Mouse (Mus musculus) hindbrain, embryonic 11.5 days (tissue): ENCODE data around the gene Emg1. TPM values are rescaled to one million over a fixed set of nuclear protein-coding genes. Genes with fewer than 3 reads are reported as not detected.

Source experiments
- ATAC-seq: fragments of 200-750 bp; cut with Nextera tagmentation; 2 replicates; pipeline ENCODE4 v1.8.0; 2017; ENCODE audit warnings: mild to moderate bottlenecking, moderate TSS enrichment, moderate library complexity; ENCODE audit not compliant: low FRiP score
- DNase-seq: peaks from one replicate; pipeline ENCODE4 v3.0.0-alpha.2; 2015; ENCODE audit warnings: low spot score
- H3K27ac ChIP-seq: fragments of 300-500 bp; sonication (generic); 2 replicates; pipeline ENCODE4 v1.5.1; 2014; ENCODE audit warnings: mild to moderate bottlenecking, low read depth, low read length
- H3K27me3 ChIP-seq: fragments of 300-500 bp; sonication (generic); 2 replicates; pipeline ENCODE4 v1.6.1; 2014; ENCODE audit warnings: mild to moderate bottlenecking, low read length, moderate library complexity, mixed read lengths; ENCODE audit not compliant: control insufficient read depth, insufficient read depth
- H3K36me3 ChIP-seq: fragments of 300-500 bp; sonication (generic); 2 replicates; pipeline ENCODE4 v1.6.1; 2014; ENCODE audit warnings: mild to moderate bottlenecking, low read length, moderate library complexity, mixed read lengths; ENCODE audit not compliant: control insufficient read depth, insufficient read depth
- H3K4me1 ChIP-seq: fragments of 300-500 bp; sonication (generic); replicated peaks from 2 replicates; pipeline ENCODE4 v1.6.1; 2014; ENCODE audit warnings: low read length, mixed read lengths; ENCODE audit not compliant: control insufficient read depth, insufficient read depth
- H3K4me2 ChIP-seq: fragments of 300-500 bp; sonication (generic); replicated peaks from 2 replicates; pipeline ENCODE4 v1.6.1; 2014; ENCODE audit warnings: mild to moderate bottlenecking, low read depth, low read length
- H3K4me3 ChIP-seq: fragments of 300-500 bp; sonication (generic); 2 replicates; pipeline ENCODE4 v1.5.1; 2014; ENCODE audit warnings: low read depth, low read length
- H3K9ac ChIP-seq: fragments of 300-500 bp; sonication (generic); 2 replicates; pipeline ENCODE4 v1.6.1; 2014; ENCODE audit warnings: low read depth, low read length
- H3K9me3 ChIP-seq: fragments of 300-500 bp; sonication (generic); 2 replicates; pipeline ENCODE4 v1.6.1; 2016; ENCODE audit warnings: low read length; ENCODE audit not compliant: control insufficient read depth
- WGBS: fragments of 180-500 bp; shearing (Covaris S2); extraction: QIAGEN DNeasy Blood & Tissue Kit; methylation state at CpG from one replicate; pipeline ENCODE4 v1.1.7; 2014; 5-methylcytosine and 5-hydroxymethylcytosine counted together
- polyA plus RNA-seq: library from polyadenylated mRNA; unstranded; fragments of >200 nt; fragmentation: Nextera tagmentation; extraction: Ambion mirVana; gene quantifications from 2 replicates; pipeline ENCODE4 v1.2.1, GENCODE M21; 2014

Gene Emg1
- polyA plus RNA-seq, 1 experiment from 2014 or later = 196 TPM

GRCm38 (mm10) chr6:124742839-124743514, 31.0 kb upstream of the Emg1 start:
- H3K27me3 ChIP-seq = no peaks in the 10 kb centered on the region
- H3K36me3 ChIP-seq = 0 out of 2 replicates have a peak, but pooled peaks cover 6% of the 10 kb centered on the region
- H3K4me1 ChIP-seq = peaks cover 14% of the 10 kb centered on the region
- ATAC-seq = no peak
- no peaks in the 10 kb centered on the region for H3K9me3 ChIP-seq
- no peak for DNase-seq
- no peak overlapping the region for H3K4me2 ChIP-seq
- H3K4me3 ChIP-seq = no peak overlapping the region
- H3K27ac ChIP-seq = no peak overlapping the region
- 91% methylated on average over 14 of the region's 15 CpGs for WGBS
- no peak overlapping the region for H3K9ac ChIP-seq

- WGBS = 73% methylated on average over 3 of the region's 3 CpGs
- H3K36me3 ChIP-seq = no peaks in the 10 kb centered on the region
These were observed 29.9 kb upstream of the Emg1 start for GRCm38 (mm10) chr6:124741842-124742241.

GRCm38 (mm10) chr6:124740888-124741761, 29.1 kb upstream of the Emg1 start, which contains the start of gene Grcc10:
TSS of gene Grcc10 (minus strand) at chr6:124741374.
- Histone ChIP-seq H3K9ac (peak within 1 kb of the TSS; percentile 83), H3K36me3 (no peaks in the 10 kb centered on the region), H3K4me2 (peak within 1 kb of the TSS; percentile 51), H3K4me3 (peak within 1 kb of the TSS; percentile 63), H3K4me1 (peaks cover 8% of the 10 kb centered on the region), H3K9me3 (no peaks in the 10 kb centered on the region), H3K27me3 (no peaks in the 10 kb centered on the region), H3K27ac (peak within 1 kb of the TSS; percentile 99)
- ATAC-seq (peak; percentile 84), DNase-seq (peak; percentile 91)
- under 1% methylated on average over 41 of the region's 41 CpGs for WGBS

More at GRCm38 (mm10) chr6:124741842-124742241, 29.9 kb upstream of the Emg1 start:
- peaks cover 12% of the 10 kb centered on the region for H3K4me1 ChIP-seq
- H3K4me3 ChIP-seq = peak overlapping the region; percentile 23
- ATAC-seq (no peak), DNase-seq (no peak)
- no peaks in the 10 kb centered on the region for H3K9me3 ChIP-seq
- H3K9ac ChIP-seq = peak overlapping the region; percentile 59
- peak overlapping the region; percentile 99 for H3K27ac ChIP-seq
- no peaks in the 10 kb centered on the region for H3K27me3 ChIP-seq
- H3K4me2 ChIP-seq = peak overlapping the region; percentile 51

- ATAC-seq = peak; percentile 33
- Histone ChIP-seq H3K9me3 (no peaks in the 10 kb centered on the region), H3K4me3 (peak overlapping the region; percentile 63), H3K27ac (peak overlapping the region; percentile 99), H3K9ac (peak overlapping the region; percentile 83), H3K4me2 (peak overlapping the region; percentile 51), H3K27me3 (no peaks in the 10 kb centered on the region), H3K36me3 (no peaks in the 10 kb centered on the region), H3K4me1 (peaks cover 4% of the 10 kb centered on the region)
- DNase-seq = peak; percentile 74
- under 1% methylated on average over 29 of the region's 29 CpGs for WGBS
These were observed 28.4 kb upstream of the Emg1 start for GRCm38 (mm10) chr6:124740211-124740887.

GRCm38 (mm10) chr6:124739231-124739796, 27.3 kb upstream of the Emg1 start:
- no peak for DNase-seq
- Histone ChIP-seq H3K36me3 (no peaks in the 10 kb centered on the region), H3K27me3 (no peaks in the 10 kb centered on the region), H3K4me1 (peaks cover 4% of the 10 kb centered on the region), H3K4me2 (no peak overlapping the region), H3K4me3 (no peak overlapping the region), H3K9ac (no peak overlapping the region), H3K9me3 (no peaks in the 10 kb centered on the region), H3K27ac (no peak overlapping the region)
- ATAC-seq = no peak
- WGBS = 85% methylated on average over 10 of the region's 10 CpGs

- Histone ChIP-seq H3K9ac (no peak within 1 kb of the TSS), H3K36me3 (no peaks in the 10 kb centered on the region), H3K4me3 (no peak within 1 kb of the TSS), H3K27ac (no peak within 1 kb of the TSS), H3K9me3 (no peaks in the 10 kb centered on the region), H3K4me2 (0 out of 2 replicates have a peak within 1 kb of the TSS, but pooled peaks have one; percentile 7), H3K27me3 (no peaks in the 10 kb centered on the region), H3K4me1 (peaks cover 4% of the 10 kb centered on the region)
- no peak for ATAC-seq
- WGBS = 32% methylated on average over 15 of the region's 15 CpGs
- DNase-seq = peak; percentile 37
These were observed 26.6 kb upstream of the Emg1 start, which contains the start of gene Ptpn6 for GRCm38 (mm10) chr6:124738511-124739023. TSS of gene Ptpn6 (minus strand) at chr6:124738714.

- Histone ChIP-seq H3K9ac (no peak overlapping the region), H3K27me3 (no peaks in the 10 kb centered on the region), H3K36me3 (no peaks in the 10 kb centered on the region), H3K4me2 (no peak overlapping the region), H3K9me3 (no peaks in the 10 kb centered on the region), H3K4me3 (no peak overlapping the region), H3K27ac (no peak overlapping the region), H3K4me1 (peaks cover 4% of the 10 kb centered on the region)
- DNase-seq = no peak
- no peak for ATAC-seq
- WGBS = 93% methylated on average over 11 of the region's 11 CpGs
These were observed 25.1 kb upstream of the Emg1 start for GRCm38 (mm10) chr6:124737040-124737439.

GRCm38 (mm10) chr6:124734417-124734816, 22.4 kb upstream of the Emg1 start:
- Histone ChIP-seq H3K27ac (no peak overlapping the region), H3K4me1 (no peaks in the 10 kb centered on the region), H3K4me3 (no peak overlapping the region), H3K9ac (no peak overlapping the region), H3K4me2 (no peak overlapping the region), H3K27me3 (no peaks in the 10 kb centered on the region), H3K36me3 (no peaks in the 10 kb centered on the region), H3K9me3 (no peaks in the 10 kb centered on the region)
- 93% methylated on average over 3 of the region's 3 CpGs for WGBS
- DNase-seq = no peak
- no peak for ATAC-seq
